Mouse (Mus musculus): Measurements from ENCODE around the gene Snx10. TPM values are rescaled to one million over a fixed set of nuclear protein-coding genes. Genes with fewer than 3 reads are reported as not detected.

The Snx10 gene
- polyA plus RNA-seq, 1 experiment = not detected

DNA sequence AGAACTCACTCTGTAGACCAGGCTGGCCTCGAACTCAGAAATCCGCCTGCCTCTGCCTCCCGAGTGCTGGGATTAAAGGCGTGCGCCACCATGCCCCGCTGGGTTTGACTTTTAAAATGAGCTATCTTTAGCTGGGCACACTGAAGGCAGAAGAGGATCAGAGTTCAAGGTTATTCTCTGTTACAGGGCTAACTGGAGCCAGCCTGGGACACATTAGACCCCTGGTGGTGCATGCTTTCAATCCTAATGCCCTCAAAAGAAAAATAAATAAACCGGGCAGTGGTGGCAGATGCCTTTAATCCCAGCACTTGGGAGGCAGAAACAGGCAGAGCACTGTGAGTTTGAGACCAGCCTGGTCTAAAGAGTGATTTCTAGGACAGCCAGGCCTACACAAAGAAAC lies 8.8 kb upstream of the Snx10 start:
- TF ChIP-seq GATA1 (IDR thresholded peaks at IDR 0.05; ENCODE audit: low read length) = no peak

DNA sequence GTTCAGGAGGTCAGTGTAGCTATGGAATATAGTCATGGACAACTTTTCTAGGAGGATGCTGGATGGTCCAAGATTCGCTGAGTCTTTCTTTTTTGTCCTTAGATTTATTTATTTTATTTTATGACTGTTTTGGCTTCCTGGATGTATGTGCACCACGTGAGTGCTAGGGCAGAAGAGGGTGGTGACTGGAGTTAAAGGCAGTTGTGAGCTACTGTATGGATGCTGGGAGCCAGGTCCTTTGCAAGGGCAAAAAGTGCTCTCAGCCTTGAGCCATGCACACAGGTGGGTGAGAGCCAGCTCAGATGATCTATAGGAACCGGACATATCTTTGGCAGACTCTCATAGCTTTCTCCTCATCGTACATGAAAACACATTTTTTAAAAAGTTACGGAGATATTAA lies 391 bp upstream of the Snx10 start:
- no peak for TF ChIP-seq GATA1 (IDR thresholded peaks at IDR 0.05; ENCODE audit: low read length)

DNA sequence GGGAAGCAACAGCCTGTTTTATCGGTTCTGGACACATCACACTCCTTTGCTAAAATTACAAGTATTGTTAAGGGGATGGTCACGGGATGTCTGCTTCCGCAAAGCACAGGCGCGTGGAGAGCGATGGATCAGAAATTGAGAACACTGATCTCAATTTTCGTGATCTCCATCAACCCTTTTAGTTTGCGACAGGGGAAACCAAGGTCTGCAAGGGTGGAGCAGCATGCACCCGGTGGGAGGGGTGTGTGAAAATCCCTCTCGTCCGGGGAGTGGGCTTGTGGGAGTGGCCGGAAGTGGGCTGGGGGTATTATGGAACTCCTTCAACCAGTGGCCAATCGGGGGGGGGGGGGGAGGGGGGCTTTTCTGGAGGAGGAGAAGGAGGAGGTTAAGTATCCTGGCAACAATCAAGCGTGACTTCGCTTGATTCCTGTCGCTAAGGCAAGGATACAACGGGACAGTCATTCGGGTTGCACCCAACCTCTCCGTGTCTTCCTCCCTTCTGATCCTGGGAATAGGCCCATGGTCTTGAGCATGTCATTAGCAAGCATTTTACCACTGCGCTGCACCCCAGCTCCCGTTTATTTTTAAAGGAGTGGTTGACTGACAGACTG lies 725 bp downstream of the Snx10 start:
- TF ChIP-seq GATA1 (IDR thresholded peaks at IDR 0.05; ENCODE audit: low read length) = no peak

DNA sequence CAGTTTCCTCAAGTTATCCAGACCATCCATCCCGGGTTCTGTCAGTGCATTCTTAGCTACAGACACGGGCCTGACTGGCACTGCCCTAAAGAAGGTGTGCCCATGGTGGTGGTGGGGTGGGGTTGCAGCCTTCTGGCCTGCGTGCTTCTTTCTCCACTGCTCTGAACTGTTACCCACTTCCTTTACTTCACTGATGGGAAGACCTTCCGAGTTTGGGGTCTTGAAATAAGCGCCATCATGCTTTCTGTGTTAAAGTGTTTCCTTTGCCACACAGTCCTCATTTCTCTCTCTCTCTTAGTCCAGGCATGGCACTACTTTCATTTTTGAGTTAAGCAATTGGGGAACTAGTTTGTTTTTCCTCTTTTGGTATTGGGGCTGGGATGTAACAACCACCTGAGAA lies 1.3 kb downstream of the Snx10 start:
- TF ChIP-seq GATA1 (IDR thresholded peaks at IDR 0.05; ENCODE audit: low read length) = no peak

DNA sequence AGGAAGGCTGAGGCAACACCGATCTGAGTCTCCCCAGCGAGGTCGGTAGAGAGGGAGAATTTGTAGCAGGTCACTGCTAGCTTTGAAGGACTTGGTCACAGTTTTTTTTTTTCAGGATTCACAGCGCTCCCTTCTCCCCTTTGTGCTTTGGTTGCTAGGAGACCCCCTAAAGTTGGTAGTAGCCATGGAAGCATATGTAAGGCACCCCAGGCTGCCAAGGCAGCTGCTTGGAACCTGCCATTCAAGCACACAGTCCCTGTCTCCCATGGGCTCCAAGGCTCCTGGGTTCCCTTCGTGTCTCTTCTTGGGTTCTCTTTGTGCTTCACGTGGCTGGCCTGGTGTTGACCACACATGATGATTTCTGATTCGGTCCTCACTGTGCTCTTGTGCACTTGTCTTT lies 5.8 kb downstream of the Snx10 start:
- no peak for TF ChIP-seq GATA1 (IDR thresholded peaks at IDR 0.05; ENCODE audit: low read length)

DNA sequence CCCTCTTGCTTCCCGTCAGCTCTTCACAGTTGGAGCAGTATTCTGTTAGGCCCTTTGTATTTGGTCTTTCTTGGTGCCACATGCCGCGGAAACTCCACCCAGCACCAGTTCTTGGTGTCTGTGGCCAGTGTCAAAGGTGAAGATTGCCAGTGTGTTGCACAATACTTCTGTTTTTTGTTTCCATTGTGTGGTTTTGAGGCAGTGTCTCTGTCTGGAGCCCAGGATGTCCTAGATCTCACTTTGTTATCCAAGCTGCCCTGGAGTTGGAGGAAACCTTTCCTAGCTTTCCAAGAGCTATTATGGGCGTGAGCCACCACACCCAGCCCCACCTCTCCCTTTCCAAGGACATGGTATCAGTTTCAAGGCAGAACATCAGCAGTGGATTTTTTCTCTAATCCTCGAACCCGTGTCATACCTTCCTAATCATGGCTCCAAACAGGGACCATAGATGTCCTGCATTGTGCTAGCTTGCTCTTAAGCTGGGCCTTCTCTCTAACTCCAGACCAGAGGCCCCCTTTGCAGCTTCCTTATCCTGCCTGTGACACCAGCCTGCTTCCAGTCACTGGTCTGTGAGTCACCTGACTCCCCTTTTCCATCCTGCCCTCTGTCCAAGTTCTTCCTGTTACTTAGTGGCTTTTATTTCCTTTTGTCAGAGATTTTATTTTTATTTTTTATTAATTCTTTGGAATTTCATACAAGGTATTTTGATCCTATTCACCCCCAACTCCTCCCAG lies 9.9 kb downstream of the Snx10 start:
- no peak for TF ChIP-seq GATA1 (IDR thresholded peaks at IDR 0.05; ENCODE audit: low read length)

DNA sequence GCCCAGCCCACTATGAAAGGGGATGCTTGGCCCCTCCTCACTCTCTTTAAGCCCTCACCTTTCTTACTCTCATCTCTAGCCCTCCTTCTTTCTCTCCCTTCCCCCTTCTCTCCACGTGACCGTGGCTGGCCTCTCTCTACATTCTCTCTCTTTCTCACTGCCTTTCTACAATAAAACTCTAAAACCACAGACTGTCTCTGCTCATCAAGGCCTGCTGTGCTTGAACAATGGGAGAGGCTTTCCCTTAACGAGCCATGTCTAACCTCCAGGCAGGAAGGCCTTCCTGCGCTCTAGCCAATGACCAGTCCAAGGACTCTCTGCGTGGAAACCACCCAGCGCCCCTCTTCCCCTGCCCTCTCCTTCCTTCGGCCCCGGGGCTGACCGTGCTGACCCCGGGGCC lies 11.9 kb downstream of the Snx10 start:
- no peak for TF ChIP-seq GATA1 (IDR thresholded peaks at IDR 0.05; ENCODE audit: low read length)

DNA sequence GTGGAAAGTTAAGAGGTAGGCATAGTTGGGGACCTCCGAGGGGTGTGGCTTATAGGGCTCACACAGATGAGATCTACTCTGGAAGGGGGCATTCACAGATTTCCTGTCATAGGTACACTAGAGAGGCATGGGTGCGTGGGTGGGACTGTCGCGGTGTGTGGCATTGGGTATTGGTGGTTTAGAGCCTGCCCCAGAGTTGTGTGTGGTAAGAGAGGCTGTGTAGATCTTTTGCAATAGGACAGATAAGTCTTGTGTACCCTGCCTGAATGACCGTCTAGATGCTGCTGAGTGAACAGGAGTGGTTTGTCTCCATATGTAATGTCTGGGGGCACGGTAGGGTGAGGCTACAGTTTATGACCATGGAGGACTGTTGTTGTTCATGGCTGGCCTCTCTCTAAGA lies 16.8 kb downstream of the Snx10 start:
- TF ChIP-seq GATA1 (IDR thresholded peaks at IDR 0.05; ENCODE audit: low read length) = no peak

DNA sequence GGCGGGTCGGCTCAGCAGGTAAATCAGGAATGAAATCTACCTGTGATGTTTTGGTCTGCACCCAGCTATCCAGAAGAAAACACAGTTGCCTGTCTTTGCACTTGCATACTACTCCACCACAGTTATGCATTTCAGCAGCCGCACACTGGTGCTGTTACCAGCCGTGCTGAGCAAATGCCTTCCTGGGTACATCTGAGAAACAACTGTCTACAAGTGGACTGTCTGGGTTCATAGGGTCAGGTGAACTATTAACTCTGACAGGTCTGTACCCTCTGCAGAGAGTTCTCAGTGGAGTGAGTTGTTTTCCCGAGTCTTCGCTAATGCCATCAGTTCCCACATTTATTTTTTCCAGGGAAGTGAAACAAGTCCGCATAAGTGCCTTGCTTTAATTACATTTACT lies 17.7 kb downstream of the Snx10 start:
- TF ChIP-seq GATA1 (IDR thresholded peaks at IDR 0.05; ENCODE audit: low read length) = no peak

DNA sequence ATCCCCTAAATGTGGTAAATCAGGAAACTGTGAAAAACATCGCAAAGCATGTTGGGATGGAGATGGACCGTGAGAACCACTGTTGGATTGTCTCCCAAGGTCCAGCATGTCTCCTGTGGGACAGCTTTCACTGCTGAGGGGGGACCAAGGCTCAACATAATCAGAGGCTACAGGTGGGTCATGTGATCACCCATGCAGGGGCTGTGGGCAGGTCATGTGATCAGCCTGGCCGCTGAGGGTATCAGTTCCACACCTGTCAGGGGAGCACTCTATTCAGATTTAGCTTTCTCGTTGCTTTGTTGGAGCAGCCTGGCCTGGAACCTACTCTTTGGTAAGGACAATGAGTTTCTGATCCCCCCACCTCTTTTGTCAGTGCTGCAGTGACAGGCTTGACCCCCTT lies 18.4 kb downstream of the Snx10 start:
- no peak for TF ChIP-seq GATA1 (IDR thresholded peaks at IDR 0.05; ENCODE audit: low read length)

DNA sequence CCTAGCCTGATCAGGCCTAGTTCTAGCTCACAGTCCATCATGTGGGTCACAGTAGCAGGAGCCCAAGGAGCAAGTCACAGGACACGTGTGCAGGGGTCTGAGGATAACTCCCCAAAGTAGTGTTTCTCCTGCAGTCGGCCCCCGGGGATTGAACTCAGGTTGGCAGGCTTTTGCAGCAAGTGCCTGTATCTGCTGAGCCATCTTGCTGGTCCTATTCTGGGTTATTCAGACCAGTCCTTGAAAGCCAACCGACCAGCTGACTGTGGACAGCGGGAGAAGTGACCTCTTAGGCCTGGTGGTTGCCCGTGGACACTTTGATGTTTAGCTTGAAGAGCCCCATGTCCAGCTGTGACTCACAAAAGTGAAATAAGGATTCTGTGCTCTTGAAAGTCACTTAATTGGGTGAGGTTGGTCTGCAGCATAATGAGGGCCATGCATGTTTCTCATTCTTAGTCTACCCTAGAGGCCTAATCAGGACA lies 20.0 kb downstream of the Snx10 start:
- no peak for TF ChIP-seq GATA1 (IDR thresholded peaks at IDR 0.05; ENCODE audit: low read length)

DNA sequence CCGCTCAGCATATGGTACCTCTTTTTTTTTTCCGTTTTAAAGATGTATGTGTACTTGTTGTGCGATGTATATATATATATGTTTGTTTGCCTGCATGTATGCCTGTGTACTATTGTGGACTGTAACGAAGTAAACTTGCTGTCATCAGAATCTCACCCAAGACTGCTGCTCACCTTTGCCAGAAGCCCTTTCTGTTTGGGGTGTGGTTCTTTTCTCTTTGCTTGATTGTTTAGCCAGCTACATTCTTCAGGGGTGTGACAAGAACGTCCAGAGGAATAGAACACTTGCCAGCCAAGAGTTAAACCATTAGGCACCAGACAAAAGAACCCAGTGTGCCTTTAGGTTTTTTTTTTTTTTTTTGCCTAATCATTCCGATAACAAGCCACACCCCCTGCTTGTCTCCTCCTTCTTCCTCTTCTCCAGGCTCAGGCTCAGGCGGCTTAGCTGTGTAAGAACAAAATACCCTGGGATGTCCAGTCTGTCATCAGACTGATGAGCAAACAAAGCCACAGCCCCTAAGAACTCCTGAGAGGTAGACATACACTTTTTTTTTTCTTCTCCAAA lies 20.5 kb downstream of the Snx10 start:
- no peak for TF ChIP-seq GATA1 (IDR thresholded peaks at IDR 0.05; ENCODE audit: low read length)

DNA sequence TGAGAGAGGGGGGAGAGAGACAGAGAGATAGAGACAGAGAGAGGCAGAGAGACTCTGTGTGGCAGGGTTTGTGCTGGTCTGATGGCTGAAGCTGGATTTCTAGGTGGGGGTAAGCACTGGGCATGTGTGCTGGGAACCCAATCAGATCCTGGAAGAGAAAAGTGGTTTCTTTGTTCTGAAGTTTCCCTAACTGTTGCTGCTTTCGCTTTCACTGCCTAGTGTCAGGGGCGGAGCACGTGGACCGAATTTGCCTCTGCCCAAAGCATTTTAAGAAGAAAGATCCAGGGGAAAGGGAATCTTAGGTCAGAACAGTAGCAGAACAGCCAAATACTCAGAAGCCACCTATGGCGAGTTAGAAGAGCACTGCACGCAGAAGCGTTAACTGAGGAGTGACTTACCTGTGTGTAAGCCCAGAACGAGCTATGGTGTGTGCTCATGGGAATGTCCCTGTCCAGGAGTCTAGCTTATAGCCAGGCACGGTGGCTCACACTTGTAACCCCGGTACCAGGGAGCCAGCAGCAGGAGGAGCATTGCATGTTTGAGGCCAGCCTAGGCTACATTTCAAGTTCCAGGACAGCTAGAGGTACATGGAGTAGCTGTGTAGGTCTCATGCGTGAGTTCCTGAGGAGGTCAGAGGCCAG lies 21.6 kb downstream of the Snx10 start:
- TF ChIP-seq GATA1 (IDR thresholded peaks at IDR 0.05; ENCODE audit: low read length) = no peak

DNA sequence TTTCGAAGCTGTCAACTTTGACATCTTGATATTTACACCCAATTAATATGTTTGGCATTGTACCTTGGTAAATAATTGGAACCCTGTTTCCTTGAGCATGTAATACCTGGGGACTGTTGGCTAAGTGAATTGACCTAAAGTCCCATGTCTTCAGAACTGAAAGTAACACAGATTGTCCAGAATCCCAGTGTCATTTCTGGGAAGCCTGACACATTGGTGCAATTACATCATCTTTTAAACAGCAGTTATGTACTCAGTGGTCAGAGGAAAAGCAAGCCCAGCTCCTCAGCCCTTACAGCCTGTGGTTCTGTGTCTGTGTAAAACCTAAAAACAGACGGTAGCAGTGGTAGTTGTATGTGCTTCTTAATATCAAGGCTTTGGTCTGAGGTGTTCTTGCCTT lies 22.4 kb downstream of the Snx10 start:
- TF ChIP-seq GATA1 (IDR thresholded peaks at IDR 0.05; ENCODE audit: low read length) = no peak

DNA sequence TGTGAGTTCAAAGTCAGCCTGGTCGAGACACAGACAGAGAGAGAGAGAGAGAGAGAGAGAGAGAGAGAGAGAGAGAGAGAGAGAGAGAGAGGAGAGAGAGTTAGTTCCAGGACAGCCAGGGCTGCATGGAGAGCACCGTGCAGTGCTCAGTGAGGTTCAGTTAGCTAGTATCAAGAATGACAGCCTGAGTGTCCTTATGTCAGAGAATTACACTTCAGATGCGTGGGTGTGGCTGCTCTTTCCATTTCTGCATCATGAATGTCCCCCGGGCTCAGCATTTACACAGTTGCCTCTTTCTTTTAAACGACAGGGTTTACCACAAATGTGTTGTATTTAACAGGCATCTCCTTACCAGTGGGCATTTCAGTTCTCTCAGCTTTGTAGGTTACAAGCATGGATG lies 25.1 kb downstream of the Snx10 start:
- no peak for TF ChIP-seq GATA1 (IDR thresholded peaks at IDR 0.05; ENCODE audit: low read length)

DNA sequence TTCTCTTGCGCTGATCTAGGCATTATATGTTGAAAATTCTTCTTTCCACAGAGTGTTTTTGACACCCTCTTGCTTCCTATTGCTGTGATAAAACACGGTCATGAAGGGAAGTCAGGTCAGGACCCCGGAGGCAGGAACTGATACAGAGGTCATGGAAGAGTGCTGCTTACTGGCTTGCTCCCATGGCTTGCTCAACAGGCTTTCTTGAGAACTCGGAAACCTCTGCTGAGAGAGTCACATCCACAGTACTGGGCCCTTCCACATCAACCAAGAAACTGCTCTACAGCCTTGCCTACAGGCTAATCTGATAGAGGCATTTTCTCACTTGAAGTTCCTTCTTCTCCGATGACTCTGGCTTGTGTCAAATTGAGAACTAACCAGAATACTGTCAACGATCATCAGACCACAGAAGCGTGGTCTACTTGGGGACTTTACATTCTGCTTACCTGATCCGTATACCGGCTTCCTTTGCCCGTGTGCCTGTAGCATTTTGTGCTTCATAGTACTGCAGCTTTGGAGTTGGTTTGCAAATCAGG lies 27.6 kb downstream of the Snx10 start:
- TF ChIP-seq GATA1 (IDR thresholded peaks at IDR 0.05; ENCODE audit: low read length) = no peak

All from G1E-ER4 (cell line).